Mouse (Mus musculus) liver, embryonic 11.5 days (tissue): ENCODE results near the gene Aqp11. TPM values are rescaled to one million over a fixed set of nuclear protein-coding genes. Genes with fewer than 3 reads are reported as not detected.

Experiments
- ATAC-seq: fragments of 200-750 bp; cut with Nextera tagmentation; replicated peaks from 2 replicates; pipeline ENCODE4 v1.8.0; 2017; ENCODE audit warnings: moderate number of reproducible peaks, mild to moderate bottlenecking, moderate TSS enrichment, moderate library complexity; ENCODE audit not compliant: low FRiP score
- DNase-seq: peaks from one replicate; pipeline ENCODE4 v3.0.0-alpha.2; 2017; ENCODE audit warnings: low spot score
- H3K27ac ChIP-seq: fragments of 300-500 bp; sonication (generic); 2 replicates; pipeline ENCODE4 v1.5.1; 2014; ENCODE audit warnings: mild to moderate bottlenecking, low read depth, low read length, control low read depth
- H3K27me3 ChIP-seq: fragments of 300-500 bp; sonication (generic); replicated peaks from 2 replicates; pipeline ENCODE4 v1.6.1; 2014; ENCODE audit warnings: low read length, mixed read lengths; ENCODE audit not compliant: control insufficient read depth, insufficient read depth
- H3K36me3 ChIP-seq: fragments of 300-500 bp; sonication (generic); 2 replicates; pipeline ENCODE4 v1.6.1; 2014; ENCODE audit warnings: mild to moderate bottlenecking, low read length, moderate library complexity, mixed read lengths; ENCODE audit not compliant: control insufficient read depth, insufficient read depth
- H3K4me1 ChIP-seq: fragments of 300-500 bp; sonication (generic); replicated peaks from 2 replicates; pipeline ENCODE4 v1.6.1; 2014; ENCODE audit warnings: low read length, mixed read lengths; ENCODE audit not compliant: control insufficient read depth, insufficient read depth
- H3K4me2 ChIP-seq: fragments of 300-500 bp; sonication (generic); 2 replicates; pipeline ENCODE4 v1.6.1; 2014; ENCODE audit warnings: mild to moderate bottlenecking, control low read depth, moderate library complexity
- H3K4me3 ChIP-seq: fragments of 300-500 bp; sonication (generic); 2 replicates; pipeline ENCODE4 v1.5.1; 2014; ENCODE audit warnings: low read depth, low read length, control low read depth
- H3K9ac ChIP-seq: fragments of 300-500 bp; sonication (generic); 2 replicates; pipeline ENCODE4 v1.6.1; 2014; ENCODE audit warnings: low read depth, low read length, control low read depth
- H3K9me3 ChIP-seq: fragments of 300-500 bp; sonication (generic); 2 replicates; pipeline ENCODE4 v1.6.1; 2016; ENCODE audit warnings: low read length, inconsistent platforms, mixed read lengths; ENCODE audit not compliant: control insufficient read depth
- WGBS: fragments of 180-500 bp; shearing (Covaris S2); extraction: QIAGEN DNeasy Blood & Tissue Kit; methylation state at CpG from one replicate; pipeline ENCODE4 v1.1.7; 2014; 5-methylcytosine and 5-hydroxymethylcytosine counted together
- polyA plus RNA-seq: library from polyadenylated mRNA; unstranded; fragments of >200 nt; fragmentation: Nextera tagmentation; extraction: Ambion mirVana; gene quantifications from 2 replicates; pipeline ENCODE4 v1.2.1, GENCODE M21; 2014

Aqp11 gene
- polyA plus RNA-seq, 1 experiment from 2014 or later: 18.9 TPM

DNA sequence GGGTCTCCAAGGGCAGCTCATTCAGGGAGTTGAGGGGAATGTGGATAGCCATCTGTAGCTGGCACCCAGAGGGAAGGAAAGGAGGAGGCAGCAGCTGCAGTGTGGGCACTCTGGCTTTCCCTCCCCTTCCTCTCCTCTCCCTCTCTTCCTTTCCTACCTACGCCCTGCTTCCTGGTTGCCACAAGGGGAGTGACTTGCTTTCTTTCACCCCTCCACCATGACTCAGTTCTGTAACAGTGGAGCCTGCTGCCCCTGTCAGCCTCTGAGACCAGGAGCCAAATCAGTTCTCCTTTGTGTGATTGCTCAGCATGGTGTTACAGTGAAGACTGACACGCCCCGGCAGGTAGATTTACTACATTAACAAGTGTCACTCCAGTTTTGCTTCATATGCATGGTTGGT, 28.9 kb downstream of the Aqp11 start:
- no peak for ATAC-seq
- WGBS: 84% methylated on average over 3 of the region's 3 CpGs
- Histone ChIP-seq H3K9me3 (no peaks in the 10 kb centered on the region), H3K4me1 (no peaks in the 10 kb centered on the region), H3K27ac (no peak overlapping the region), H3K4me3 (no peak overlapping the region), H3K27me3 (no peaks in the 10 kb centered on the region), H3K9ac (no peak overlapping the region), H3K36me3 (peaks cover 18% of the 10 kb centered on the region), H3K4me2 (no peak overlapping the region)
- no peak for DNase-seq

DNA sequence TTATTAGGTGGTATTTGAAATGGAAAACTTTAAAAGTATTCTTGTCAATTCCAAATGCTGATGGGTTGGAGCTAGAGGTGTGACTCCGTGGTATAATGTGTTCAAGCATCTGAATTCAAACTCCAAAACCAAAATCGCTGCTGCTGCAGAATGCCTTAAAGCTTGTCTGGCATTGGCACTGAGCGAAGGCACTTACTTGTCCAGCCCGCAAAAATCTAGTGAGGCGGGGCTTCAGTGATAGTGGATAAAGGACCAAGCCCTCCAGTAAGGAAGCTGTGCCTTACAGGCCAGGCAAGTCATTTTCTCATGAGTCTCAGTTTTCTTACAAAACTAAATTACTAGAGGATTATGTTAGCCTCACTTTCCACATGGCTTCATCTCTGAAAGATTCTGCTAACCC, 30.3 kb downstream of the Aqp11 start:
- no peak overlapping the region for H3K4me3 ChIP-seq
- no peak overlapping the region for H3K27ac ChIP-seq
- H3K27me3 ChIP-seq: no peaks in the 10 kb centered on the region
- H3K36me3 ChIP-seq: peaks cover 9% of the 10 kb centered on the region; the same call in 1 of the 2 replicates
- WGBS: 75% methylated on average over 5 of the region's 5 CpGs
- no peak overlapping the region for H3K9ac ChIP-seq
- no peak for DNase-seq
- H3K4me1 ChIP-seq: no peaks in the 10 kb centered on the region
- H3K4me2 ChIP-seq: no peak overlapping the region
- no peaks in the 10 kb centered on the region for H3K9me3 ChIP-seq
- ATAC-seq: no peak

DNA sequence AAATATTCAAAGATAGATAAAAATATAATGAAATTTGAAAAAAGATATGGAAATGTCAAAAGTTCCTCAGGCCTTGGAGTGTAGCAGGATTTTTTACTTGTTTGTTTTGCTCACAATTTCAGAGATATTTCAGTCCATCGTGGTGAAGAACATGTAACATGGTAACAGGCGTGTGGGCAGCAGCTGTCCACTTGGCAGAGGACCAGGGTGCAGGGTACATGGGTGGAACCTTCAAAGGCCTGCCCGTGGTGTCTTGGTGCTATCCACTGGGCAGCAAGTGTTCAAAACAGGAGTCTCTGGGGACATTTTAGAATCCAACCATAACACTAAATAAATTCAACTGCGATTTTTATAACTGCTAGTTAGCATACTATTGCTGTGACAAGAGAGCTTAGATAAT, 31.0 kb downstream of the Aqp11 start:
- H3K9me3 ChIP-seq: no peaks in the 10 kb centered on the region
- peaks cover 5% of the 10 kb centered on the region; the same call in 1 of the 2 replicates for H3K36me3 ChIP-seq
- H3K4me2 ChIP-seq: no peak overlapping the region
- no peak for DNase-seq
- WGBS: 94% methylated on average over 4 of the region's 4 CpGs
- H3K27me3 ChIP-seq: no peaks in the 10 kb centered on the region
- H3K27ac ChIP-seq: no peak overlapping the region
- H3K4me3 ChIP-seq: no peak overlapping the region
- ATAC-seq: no peak
- no peaks in the 10 kb centered on the region for H3K4me1 ChIP-seq
- H3K9ac ChIP-seq: no peak overlapping the region

DNA sequence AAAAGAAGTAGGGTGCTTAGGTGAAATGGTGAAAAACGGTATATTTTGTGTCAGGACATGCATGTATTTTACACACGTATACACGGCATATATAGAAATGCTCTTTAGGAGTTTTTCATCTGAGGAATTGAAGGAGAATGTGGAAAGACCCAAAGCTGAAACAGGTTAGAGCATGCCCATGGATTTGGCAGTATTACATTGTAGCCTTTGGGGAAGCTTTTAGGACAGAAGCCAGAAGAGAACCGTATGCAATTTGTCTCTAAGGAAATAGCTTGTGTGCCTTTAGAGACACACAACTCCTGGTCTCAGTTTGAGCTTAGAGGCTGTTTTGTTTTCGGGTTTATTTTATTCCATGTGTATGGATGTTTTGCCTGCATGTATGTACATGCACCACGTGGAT, 37.0 kb downstream of the Aqp11 start:
- no peak for ATAC-seq
- Histone ChIP-seq H3K27ac (no peak overlapping the region), H3K4me2 (no peak overlapping the region), H3K9me3 (no peaks in the 10 kb centered on the region), H3K36me3 (peaks cover 3% of the 10 kb centered on the region; the same call in 1 of the 2 replicates), H3K4me3 (no peak overlapping the region), H3K4me1 (peaks cover 4% of the 10 kb centered on the region), H3K9ac (no peak overlapping the region), H3K27me3 (no peaks in the 10 kb centered on the region)
- DNase-seq: no peak
- 85% methylated on average over 6 of the region's 6 CpGs for WGBS

DNA sequence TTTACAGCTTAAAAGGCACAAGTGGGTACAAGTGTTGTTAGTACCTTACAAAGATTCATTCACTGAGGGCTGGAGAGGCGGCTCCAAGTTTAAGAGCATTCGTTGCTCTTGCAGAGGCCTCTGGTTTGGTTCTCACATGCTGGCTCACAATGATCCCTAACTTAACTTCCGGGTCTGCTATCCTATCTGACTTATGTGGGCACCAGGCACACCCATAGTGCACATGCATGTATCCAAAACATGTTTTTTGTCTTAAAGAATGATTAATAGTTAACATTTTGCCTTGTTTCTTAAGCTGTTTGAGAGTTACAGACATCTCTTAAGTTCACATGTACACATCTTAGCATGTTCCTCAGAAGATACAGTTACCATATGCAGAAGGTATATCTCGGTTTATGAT, 37.9 kb downstream of the Aqp11 start:
- no peak overlapping the region for H3K4me3 ChIP-seq
- H3K4me2 ChIP-seq: no peak overlapping the region
- ATAC-seq (no peak), DNase-seq (no peak)
- H3K36me3 ChIP-seq: peaks cover 3% of the 10 kb centered on the region; the same call in 1 of the 2 replicates
- no peak overlapping the region for H3K27ac ChIP-seq
- no peak overlapping the region for H3K9ac ChIP-seq
- H3K9me3 ChIP-seq: no peaks in the 10 kb centered on the region
- H3K27me3 ChIP-seq: no peaks in the 10 kb centered on the region
- H3K4me1 ChIP-seq: peaks cover 9% of the 10 kb centered on the region
- WGBS: 89% methylated on average over 4 of the region's 4 CpGs

DNA sequence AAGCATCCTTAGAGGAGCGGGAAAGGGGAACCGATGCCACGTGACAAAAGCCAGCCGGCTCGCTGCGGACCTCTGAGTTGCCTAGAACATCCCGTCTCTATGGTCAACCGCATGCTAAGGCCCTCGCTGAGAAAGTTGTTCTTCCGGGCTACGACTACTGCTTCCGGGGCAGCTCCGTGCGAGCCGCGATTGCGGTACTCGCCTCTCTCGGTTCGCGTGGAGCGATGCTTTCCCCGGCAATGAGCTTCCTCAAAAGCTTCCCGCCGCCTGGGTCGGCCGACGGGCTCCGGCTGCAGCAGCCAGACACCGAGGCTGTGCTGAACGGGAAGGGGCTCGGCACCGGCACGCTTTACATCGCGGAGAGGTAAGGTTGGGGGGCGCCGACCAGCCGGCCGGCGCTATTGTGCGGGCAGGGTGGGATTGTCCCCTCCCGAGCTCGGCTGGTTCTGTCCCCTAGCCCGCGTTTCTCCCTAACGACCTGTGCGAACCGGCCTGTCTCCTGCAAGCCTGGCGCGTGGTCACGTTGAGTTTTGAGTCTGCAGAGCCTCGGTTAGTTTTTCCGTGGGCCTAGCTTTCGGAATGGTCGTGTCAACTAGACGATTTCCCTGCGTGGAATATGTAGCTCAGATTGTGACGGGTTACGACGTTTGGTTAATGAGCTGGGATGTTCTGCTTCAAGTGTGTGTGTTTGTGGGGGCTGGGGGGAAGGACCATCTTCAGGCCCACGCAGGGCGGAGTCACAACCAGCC, 41.4 kb downstream of the Aqp11 start, which contains the start of gene Clns1a:
TSS of gene Clns1a (plus strand) at position 129 of the 749 bp plus-strand sequence.
- H3K9me3 ChIP-seq: no peaks in the 10 kb centered on the region
- under 1% methylated on average over 63 of the region's 63 CpGs for WGBS
- H3K27ac ChIP-seq: peak within 1 kb of the TSS; percentile 38
- peak; percentile 85 for DNase-seq
- peak; percentile 95 for ATAC-seq
- H3K4me2 ChIP-seq: peak within 1 kb of the TSS; percentile 77
- H3K9ac ChIP-seq: peak within 1 kb of the TSS; percentile 87
- H3K27me3 ChIP-seq: no peaks in the 10 kb centered on the region
- H3K4me3 ChIP-seq: peak within 1 kb of the TSS; percentile 88
- H3K36me3 ChIP-seq: peaks cover 3% of the 10 kb centered on the region; the same call in 1 of the 2 replicates
- peaks cover 9% of the 10 kb centered on the region for H3K4me1 ChIP-seq

DNA sequence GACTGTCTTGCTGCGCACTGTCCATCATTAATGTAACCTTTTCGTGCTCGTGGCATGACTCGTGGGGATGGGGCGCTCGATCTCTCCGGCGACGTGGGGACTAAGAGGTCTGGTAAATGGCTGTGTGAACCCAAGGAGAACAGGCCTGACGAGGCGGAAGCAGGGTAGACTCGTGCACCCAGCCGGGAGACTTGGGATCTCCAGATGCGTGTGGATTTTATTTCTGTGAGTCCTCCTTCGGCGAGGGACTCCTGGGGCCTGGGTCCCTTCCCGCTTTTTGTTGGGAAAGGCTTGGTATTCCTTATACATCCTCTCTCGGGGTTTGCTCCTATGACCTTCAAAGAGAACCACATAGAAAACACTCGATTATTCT, 42.0 kb downstream of the Aqp11 start:
- WGBS: 34% methylated on average over 19 of the region's 19 CpGs
- ATAC-seq: peak; percentile 49
- Histone ChIP-seq H3K36me3 (peaks cover 3% of the 10 kb centered on the region; the same call in 1 of the 2 replicates), H3K9ac (peak overlapping the region; percentile 87), H3K4me1 (peaks cover 9% of the 10 kb centered on the region), H3K4me2 (peak overlapping the region; percentile 77), H3K27ac (peak overlapping the region; percentile 38; the same call in 1 of the 2 replicates), H3K27me3 (no peaks in the 10 kb centered on the region), H3K9me3 (no peaks in the 10 kb centered on the region), H3K4me3 (peak overlapping the region; percentile 88)
- DNase-seq: peak; percentile 62

DNA sequence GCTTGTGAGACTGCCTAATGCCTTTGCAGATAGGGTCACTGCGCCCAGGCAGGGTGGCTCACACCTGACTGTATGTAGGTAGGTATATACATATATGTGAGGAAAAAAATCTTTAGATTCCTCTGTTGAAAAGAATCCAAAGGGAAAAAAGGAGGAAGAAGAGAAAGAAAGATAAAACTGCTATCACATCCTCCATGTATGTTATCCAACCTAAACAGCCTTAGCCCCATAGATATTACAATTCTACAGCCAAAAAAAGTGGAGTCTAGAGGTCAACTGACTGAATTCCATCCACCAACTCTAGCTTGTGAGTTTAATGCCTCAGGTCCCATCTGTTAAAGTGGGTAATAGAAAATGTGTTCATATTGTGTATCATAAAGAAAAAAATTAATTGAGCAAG, 42.6 kb downstream of the Aqp11 start:
- Histone ChIP-seq H3K4me3 (no peak overlapping the region), H3K4me2 (peak overlapping the region; percentile 77), H3K36me3 (peaks cover 3% of the 10 kb centered on the region; the same call in 1 of the 2 replicates), H3K9ac (no peak overlapping the region), H3K9me3 (no peaks in the 10 kb centered on the region), H3K27ac (no peak overlapping the region; the same call in 1 of the 2 replicates), H3K27me3 (no peaks in the 10 kb centered on the region), H3K4me1 (peaks cover 9% of the 10 kb centered on the region)
- 94% methylated on average over 1 of the region's 1 CpGs for WGBS
- no peak for ATAC-seq
- DNase-seq: no peak

DNA sequence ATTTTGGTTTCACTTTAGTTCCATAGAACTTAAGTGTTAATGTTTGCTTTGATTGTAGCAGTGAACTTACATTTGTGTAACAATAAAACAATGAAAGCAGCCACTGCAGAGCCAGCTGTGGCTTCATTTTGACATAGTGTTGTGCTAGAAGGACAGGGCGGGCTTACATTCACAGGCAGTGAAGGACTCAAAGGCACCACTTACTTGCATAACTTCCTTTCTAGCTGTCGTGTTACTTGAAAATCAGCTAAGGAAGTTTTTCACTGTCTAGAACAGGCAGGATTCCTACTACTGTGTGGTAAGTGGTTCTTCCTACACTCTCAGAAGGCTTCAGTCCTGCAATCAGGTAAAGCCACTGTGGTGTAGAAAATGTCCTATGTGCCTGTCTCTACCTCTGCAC, 50.3 kb downstream of the Aqp11 start:
- WGBS: 74% methylated on average over 2 of the region's 2 CpGs
- Histone ChIP-seq H3K36me3 (peaks cover 11% of the 10 kb centered on the region; the same call in 1 of the 2 replicates), H3K4me3 (no peak overlapping the region), H3K27me3 (no peaks in the 10 kb centered on the region), H3K4me1 (no peaks in the 10 kb centered on the region), H3K9me3 (no peaks in the 10 kb centered on the region), H3K27ac (no peak overlapping the region), H3K4me2 (no peak overlapping the region), H3K9ac (no peak overlapping the region)
- ATAC-seq (no peak), DNase-seq (no peak)
